In genomic region chr7:136220245-136221167, GRCm38 (mm10) we compare ENCODE assay signal across 12 mouse cellular contexts.
DNase-seq lines count a peak whose midpoint lies in the region; ATAC-seq lines count a peak whose summit lies in the region.
"Had no signal": no experiment of that assay in that cellular context is flagged by ENCODE, and none has a peak within 500 bp of the region (broad histone marks: within the 10 kb centered on the region; RNA-seq: fewer than 3 reads in every experiment).

No protein-coding gene starts in this region.

- no peak for ATAC-seq in heart, embryonic 12.5 days (ENCODE audit: insufficient number of reproducible peaks, low FRiP score)
- ATAC-seq in forebrain, embryonic 11.5 days (replicated peaks; ENCODE audit: low FRiP score), result peak; percentile 87
- ATAC-seq in intestine, embryonic 15.5 days, result peak; percentile 55
- peak; percentile 73 for ATAC-seq in neural tube, embryonic 13.5 days (ENCODE audit: low read depth)

- no peak overlapping the region for H3K27ac ChIP-seq in heart, embryonic 12.5 days (ENCODE audit: poor library complexity, severe bottlenecking)
- 0 out of 2 replicates have a peak overlapping the region, but pooled peaks have one; percentile 28 for H3K27ac ChIP-seq in forebrain, embryonic 11.5 days (ENCODE audit: low read depth, low read length)
- peak overlapping the region; percentile 64 for H3K27ac ChIP-seq in intestine, embryonic 15.5 days
- peak overlapping the region; percentile 85 for H3K27ac ChIP-seq in neural tube, embryonic 13.5 days (replicated peaks)

- WGBS in heart, embryonic 12.5 days, result 73% methylated on average over 5 of the region's 5 CpGs
- WGBS in forebrain, embryonic 11.5 days, result 7% methylated on average over 5 of the region's 5 CpGs
- 51% methylated on average over 5 of the region's 5 CpGs for WGBS in intestine, embryonic 15.5 days
- 14% methylated on average over 5 of the region's 5 CpGs for WGBS in neural tube, embryonic 13.5 days

- no peak overlapping the region for H3K4me3 ChIP-seq in heart, embryonic 12.5 days
- H3K4me3 ChIP-seq in forebrain, embryonic 11.5 days (ENCODE audit: low read depth, low read length), result no peak overlapping the region
- H3K4me3 ChIP-seq in intestine, embryonic 15.5 days (replicated peaks), result no peak overlapping the region
- H3K4me3 ChIP-seq in neural tube, embryonic 13.5 days, result no peak overlapping the region

- no peaks in the 10 kb centered on the region for H3K9me3 ChIP-seq in heart, embryonic 12.5 days (replicated peaks)
- no peaks in the 10 kb centered on the region for H3K9me3 ChIP-seq in forebrain, embryonic 11.5 days (ENCODE audit: control insufficient read depth, low read length)
- no peaks in the 10 kb centered on the region for H3K9me3 ChIP-seq in intestine, embryonic 15.5 days
- H3K9me3 ChIP-seq in neural tube, embryonic 13.5 days, result no peaks in the 10 kb centered on the region

- peaks cover 6% of the 10 kb centered on the region for H3K27me3 ChIP-seq in heart, embryonic 12.5 days (replicated peaks)
- peaks cover 17% of the 10 kb centered on the region for H3K27me3 ChIP-seq in forebrain, embryonic 11.5 days (ENCODE audit: control insufficient read depth, insufficient read depth, low read length)
- H3K27me3 ChIP-seq in intestine, embryonic 15.5 days (replicated peaks), result no peaks in the 10 kb centered on the region
- no peaks in the 10 kb centered on the region for H3K27me3 ChIP-seq in neural tube, embryonic 13.5 days

- peak; percentile 60 for DNase-seq in heart, adult 11 months
- DNase-seq in forebrain, embryonic 11.5 days (ENCODE audit: low spot score), result peak; percentile 74
- DNase-seq in frontal cortex, postnatal 14 days (ENCODE audit: low spot score in 2 of 2), result no peak
- no peak for DNase-seq in adrenal gland, postnatal 36 days
- DNase-seq in heart, adult 18-20 months, result no peak
- DNase-seq: adrenal gland, postnatal 10 days; cerebellum, adult 18-20 months; liver, postnatal 0 days; right cerebral cortex, postnatal 4 days had no signal

- H3K4me1 ChIP-seq in heart, embryonic 12.5 days (replicated peaks), result no peaks in the 10 kb centered on the region
- H3K4me1 ChIP-seq in forebrain, embryonic 11.5 days (replicated peaks; ENCODE audit: control insufficient read depth, insufficient read depth, low read length), result peaks cover 11% of the 10 kb centered on the region
- peaks cover 3% of the 10 kb centered on the region; the same call in 1 of the 2 replicates for H3K4me1 ChIP-seq in intestine, embryonic 15.5 days (replicated peaks)
- peaks cover 31% of the 10 kb centered on the region for H3K4me1 ChIP-seq in neural tube, embryonic 13.5 days (replicated peaks)

- H3K36me3 ChIP-seq in heart, embryonic 12.5 days, result no peaks in the 10 kb centered on the region
- no peaks in the 10 kb centered on the region for H3K36me3 ChIP-seq in forebrain, embryonic 11.5 days (ENCODE audit: control insufficient read depth, insufficient read depth, low read length)
- H3K36me3 ChIP-seq in intestine, embryonic 15.5 days, result no peaks in the 10 kb centered on the region
- H3K36me3 ChIP-seq in neural tube, embryonic 13.5 days, result no peaks in the 10 kb centered on the region

- no peak overlapping the region for H3K4me2 ChIP-seq in heart, embryonic 12.5 days
- H3K4me2 ChIP-seq in forebrain, embryonic 11.5 days (ENCODE audit: low read depth, low read length, severe bottlenecking), result peak overlapping the region; percentile 6; the same call in 1 of the 2 replicates
- 0 out of 2 replicates have a peak overlapping the region, but pooled peaks have one; percentile 17 for H3K4me2 ChIP-seq in intestine, embryonic 15.5 days (replicated peaks)
- 0 out of 2 replicates have a peak overlapping the region, but pooled peaks have one; percentile 4 for H3K4me2 ChIP-seq in neural tube, embryonic 13.5 days

- H3K9ac ChIP-seq in heart, embryonic 12.5 days, result no peak overlapping the region
- H3K9ac ChIP-seq in forebrain, embryonic 11.5 days (ENCODE audit: low read length), result no peak overlapping the region
- H3K9ac ChIP-seq in intestine, embryonic 15.5 days, result no peak overlapping the region
- 0 out of 2 replicates have a peak overlapping the region, but pooled peaks have one; percentile 17 for H3K9ac ChIP-seq in neural tube, embryonic 13.5 days
- H3K9ac ChIP-seq: liver, postnatal 0 days had no signal

Comparison
In these comparisons a context has a peak if more than half of its experiments do, and no peak if none do; other contexts are left out.
1. DNase-seq: peak in heart, adult 11 months (single experiment) and forebrain, embryonic 11.5 days (single experiment); none in frontal cortex, postnatal 14 days (0 of 2), adrenal gland, postnatal 36 days (0 of 2) and heart, adult 18-20 months (0 of 2).